Mouse (Mus musculus) heart, postnatal 25 days (tissue): Measurements from ENCODE around the gene Slc28a3. TPM values are rescaled to one million over a fixed set of nuclear protein-coding genes. Genes with fewer than 3 reads are reported as not detected.

Experiments used
- DNase-seq: peaks from one replicate; pipeline ENCODE4 v3.0.0; 2022; ENCODE audit warnings: low spot score
- intact Hi-C: fragments of 180-260 bp; cut with DNase I; formaldehyde crosslinking; loops from one replicate; pipeline ENCODE4 v1.15.1; 2025
- total RNA-seq, 2 experiments: library from RNA; stranded (reverse); gene quantifications; 2 replicates each; pipeline ENCODE4 v1.2.3; 2021

Gene Slc28a3
- total RNA-seq, 2 experiments from 2014 or later = not detected

GRCm38 (mm10) chr13:58534216-58534841, 76.3 kb downstream of the Slc28a3 start:
- intact Hi-C loops = no loop called here
- DNase-seq = no peak

- DNase-seq = no peak
- intact Hi-C loops = no loop called here
Measured at GRCm38 (mm10) chr13:58524581-58524980, 86.1 kb downstream of the Slc28a3 start.

GRCm38 (mm10) chr13:58523761-58524117, 86.9 kb downstream of the Slc28a3 start:
- DNase-seq = no peak
- intact Hi-C loops = no loop called here

GRCm38 (mm10) chr13:58523011-58523760, 87.5 kb downstream of the Slc28a3 start:
- no peak for DNase-seq
- intact Hi-C loops = no loop called here

- intact Hi-C loops = no loop called here
- DNase-seq = no peak
Measured at GRCm38 (mm10) chr13:58521331-58522030, 89.2 kb downstream of the Slc28a3 start.

- no peak for DNase-seq
- intact Hi-C loops = no loop called here
Measured at GRCm38 (mm10) chr13:58520580-58521330, 89.9 kb downstream of the Slc28a3 start.

- no peak for DNase-seq
- intact Hi-C loops = no loop called here
Measured at GRCm38 (mm10) chr13:58520028-58520427, 90.6 kb downstream of the Slc28a3 start.

GRCm38 (mm10) chr13:58516277-58516676, 94.4 kb downstream of the Slc28a3 start:
- no peak for DNase-seq
- intact Hi-C loops = no loop called here

- DNase-seq = no peak
- intact Hi-C loops = no loop called here
Measured at GRCm38 (mm10) chr13:58515635-58516034, 95.0 kb downstream of the Slc28a3 start.

- intact Hi-C loops = no loop called here
- no peak for DNase-seq
Measured at GRCm38 (mm10) chr13:58514147-58514727, 96.4 kb downstream of the Slc28a3 start.

GRCm38 (mm10) chr13:58511926-58512325, 98.8 kb downstream of the Slc28a3 start:
- DNase-seq = no peak
- intact Hi-C loops = no loop called here

GRCm38 (mm10) chr13:58511248-58511647, 99.4 kb downstream of the Slc28a3 start:
- DNase-seq = no peak
- intact Hi-C loops = no loop called here

- intact Hi-C loops = no loop called here
- DNase-seq = no peak
Measured at GRCm38 (mm10) chr13:58509241-58509640, 101.4 kb downstream of the Slc28a3 start.

- intact Hi-C loops = no loop called here
- DNase-seq = no peak
Measured at GRCm38 (mm10) chr13:58503610-58504009, 107.1 kb downstream of the Slc28a3 start.

GRCm38 (mm10) chr13:58497809-58498208, 112.9 kb downstream of the Slc28a3 start:
- no peak for DNase-seq
- intact Hi-C loops = no loop called here

Other genes with a start within 250 kb of the Slc28a3 start
- 10 to 100 TPM; 14.4 to 14.6 TPM for gene 2210016F16Rik, start 225.7 kb downstream of the Slc28a3 start, total RNA-seq
- 10 to 100 TPM in 1 of 2 experiments, 1 to 10 TPM in 1; 8.3 to 10.0 TPM for gene Rmi1, start 208.6 kb downstream of the Slc28a3 start, total RNA-seq
- 100 to 1,000 TPM; 407 to 495 TPM for gene Hnrnpk, start 207.5 kb downstream of the Slc28a3 start, total RNA-seq
- 1 to 10 TPM; 1.2 to 1.4 TPM for gene Ntrk2, start 195.7 kb upstream of the Slc28a3 start, total RNA-seq